Mouse (Mus musculus) cerebellum, adult 11-12 months (tissue): ENCODE data around the gene Zfp566.

ENCODE experiments used
- DNase-seq: peaks from one replicate; pipeline ENCODE4 v3.0.0; 2022

The Zfp566 gene

DNA sequence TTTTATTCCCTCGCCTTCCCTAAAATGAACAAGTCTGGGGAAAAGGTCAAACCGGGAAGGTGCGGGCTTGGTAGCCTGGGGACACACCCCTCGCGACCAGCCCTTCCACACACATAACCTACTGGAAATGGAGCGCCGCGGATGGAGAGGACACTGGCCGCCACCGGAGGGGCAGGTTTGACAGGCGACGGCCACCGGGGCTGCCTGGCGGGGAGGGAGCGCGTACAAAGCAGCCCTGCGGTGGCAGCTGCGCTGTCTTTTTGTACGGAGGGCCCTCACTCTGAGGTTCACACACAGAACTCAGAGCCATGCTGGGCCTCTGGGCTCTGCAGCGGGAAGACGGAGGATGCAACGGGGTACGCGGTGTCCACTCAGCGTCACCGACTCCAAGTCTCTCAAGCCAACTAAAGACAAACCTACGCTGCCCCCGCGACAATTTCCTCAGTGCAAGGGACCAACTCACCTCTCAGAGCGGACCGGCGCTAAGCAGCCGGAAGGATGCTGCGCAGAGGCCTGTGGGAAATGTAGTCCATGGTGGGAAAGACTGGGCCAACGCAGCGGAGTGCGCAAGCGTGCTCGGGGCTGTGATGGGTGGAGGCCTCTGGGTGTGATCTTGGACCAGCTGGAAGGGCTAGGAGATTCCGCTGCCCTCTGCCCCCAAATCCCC lies 39.3 kb downstream of the Zfp566 start, which contains the start of gene Zfp14:
Gene Zfp14 (minus strand): TSS at position 499 of the 667 bp plus-strand sequence.
- DNase-seq, result peak; percentile 92

DNA sequence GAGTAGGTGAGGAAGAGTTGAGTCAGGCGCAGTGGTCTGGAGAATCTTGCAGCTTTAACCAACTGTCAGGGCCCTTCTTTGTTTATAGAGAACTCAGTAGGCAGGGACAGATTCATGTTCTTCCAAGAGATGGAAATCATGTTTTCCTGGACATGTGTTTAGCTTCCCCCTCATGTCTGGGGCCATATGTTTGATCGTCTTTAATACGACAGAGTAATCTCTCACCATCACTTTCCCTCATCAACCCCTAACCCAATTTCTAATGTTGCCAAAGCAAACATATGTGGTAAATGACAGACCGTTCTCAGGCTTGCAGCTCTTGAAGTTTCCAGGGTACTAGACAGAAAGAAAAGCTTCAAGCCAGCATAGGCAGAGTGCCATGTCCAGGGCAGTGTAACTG lies 42.2 kb downstream of the Zfp566 start:
- DNase-seq, result no peak

GRCm38 (mm10) chr7:30044354-30044753 lies 46.0 kb downstream of the Zfp566 start:
- no peak for DNase-seq

DNA sequence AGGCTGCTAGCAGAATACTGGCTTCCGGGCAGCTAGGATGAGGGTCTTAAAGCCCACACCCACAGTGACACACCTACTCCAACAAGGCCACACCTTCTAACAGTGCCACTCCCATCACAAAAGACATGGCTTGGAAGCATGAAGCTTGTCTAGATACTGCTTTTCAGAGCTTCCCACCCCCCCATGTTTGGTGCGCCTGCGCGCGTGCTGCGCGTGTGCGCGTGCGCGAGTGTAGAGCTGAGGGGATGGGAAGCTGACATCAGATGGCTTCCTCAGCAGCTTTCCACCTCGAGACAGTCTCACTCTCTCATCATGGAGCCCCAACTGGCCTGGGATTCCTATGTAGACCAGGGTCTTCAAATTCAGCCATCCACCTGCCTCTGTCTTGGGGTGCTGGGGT lies 56.0 kb downstream of the Zfp566 start:
- no peak for DNase-seq

- DNase-seq, result no peak
These were observed 58.9 kb downstream of the Zfp566 start for GRCm38 (mm10) chr7:30031379-30031778.

GRCm38 (mm10) chr7:30030677-30031076 lies 59.6 kb downstream of the Zfp566 start:
- DNase-seq, result no peak

DNA sequence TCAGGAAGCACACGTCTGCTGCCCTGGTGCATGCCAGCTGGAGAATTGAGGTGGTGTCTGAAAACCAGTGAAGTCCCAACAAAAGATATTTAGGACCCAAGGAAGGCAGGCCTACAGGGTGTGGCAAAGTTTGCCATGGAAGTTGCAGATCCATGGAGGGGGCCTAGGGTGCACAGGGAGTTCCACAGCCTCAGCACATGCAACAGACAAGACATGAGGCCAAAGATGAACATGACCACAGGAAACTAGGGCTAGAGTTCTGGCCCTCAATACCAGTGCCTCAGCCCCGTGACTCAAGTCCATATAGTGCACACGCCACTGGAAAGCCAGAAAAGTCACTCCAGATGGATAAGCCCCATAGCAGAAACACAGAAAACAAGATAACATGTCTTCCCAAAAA lies 61.8 kb downstream of the Zfp566 start:
- no peak for DNase-seq
